Mouse (Mus musculus): ENCODE results near the gene Gan.

DNA sequence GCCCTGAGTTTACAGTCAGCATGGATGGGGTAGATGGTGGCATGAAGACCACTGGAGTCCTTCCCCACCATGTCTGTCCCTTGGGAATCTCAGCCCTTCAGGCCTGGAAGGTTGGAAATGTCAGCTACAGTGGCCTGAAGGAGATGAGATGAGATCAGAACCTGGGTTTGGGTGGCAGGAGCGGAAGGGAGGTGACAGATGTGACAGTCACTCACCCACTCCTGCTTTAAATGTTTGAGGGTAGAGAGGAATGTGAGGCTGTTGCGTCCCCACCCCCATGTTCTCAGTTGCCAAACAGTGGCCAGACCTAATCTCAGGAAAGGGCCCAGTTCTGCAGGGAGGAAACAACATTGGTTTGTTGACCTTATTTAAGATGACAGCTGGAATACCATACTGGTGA, 21.2 kb upstream of the Gan start:
- TF ChIP-seq TBP (conservative IDR thresholded peaks at IDR 0.05; ENCODE audit: low read depth, low read length) (no peak), KAT2A (IDR thresholded peaks at IDR 0.05; ENCODE audit: insufficient replicate concordance, low read length) (no peak), CTCF (conservative IDR thresholded peaks at IDR 0.05 in 1 of 2, IDR thresholded peaks at IDR 0.05 in 1 of 2; ENCODE audit: low read depth in 2 of 2, low read length in 2 of 2) (no peak), POLR2A (IDR thresholded peaks at IDR 0.05; ENCODE audit: low read depth, low read length) (no peak), MYC (IDR thresholded peaks at IDR 0.05; ENCODE audit: low read depth, low read length) (no peak), RAD21 (IDR thresholded peaks at IDR 0.05; ENCODE audit: low read depth, low read length) (no peak), ETS1 (conservative IDR thresholded peaks at IDR 0.05; ENCODE audit: low read depth, low read length) (no peak), MAZ (IDR thresholded peaks at IDR 0.05; ENCODE audit: low read depth, low read length) (no peak), USF1 (IDR thresholded peaks at IDR 0.05; ENCODE audit: low read depth, low read length) (no peak), TCF12 (IDR thresholded peaks at IDR 0.05; ENCODE audit: low read depth, low read length) (no peak), ZMIZ1 (IDR thresholded peaks at IDR 0.05; ENCODE audit: low read depth, low read length) (no peak), E2F4 (IDR thresholded peaks at IDR 0.05; ENCODE audit: insufficient replicate concordance, low read depth, low read length) (no peak), SMC3 (IDR thresholded peaks at IDR 0.05; ENCODE audit: low read depth, low read length) (no peak), MAFK (IDR thresholded peaks at IDR 0.05; ENCODE audit: insufficient replicate concordance, low read length) (no peak)

Measured in CH12.LX (cell line).